Mouse (Mus musculus) stomach, embryonic 16.5 days (tissue): ENCODE data around the gene Cd300lg. TPM values are rescaled to one million over a fixed set of nuclear protein-coding genes. Genes with fewer than 3 reads are reported as not detected.

Experiments
- ATAC-seq: fragments of 200-750 bp; cut with Nextera tagmentation; 2 replicates; pipeline ENCODE4 v1.8.0; 2017; ENCODE audit warnings: moderate number of reproducible peaks, moderate TSS enrichment; ENCODE audit not compliant: insufficient read depth, low FRiP score
- H3K27ac ChIP-seq: fragments of 300-500 bp; sonication (generic); 2 replicates; pipeline ENCODE4 v1.5.1; 2014; ENCODE audit warnings: low read length
- H3K27me3 ChIP-seq: fragments of 300-500 bp; sonication (generic); 2 replicates; pipeline ENCODE4 v1.6.1; 2014; ENCODE audit warnings: low read length, control low read depth, mixed read lengths; ENCODE audit not compliant: control insufficient read depth, insufficient read depth
- H3K36me3 ChIP-seq: fragments of 300-500 bp; sonication (generic); 2 replicates; pipeline ENCODE4 v1.6.1; 2014; ENCODE audit warnings: low read length; ENCODE audit not compliant: control insufficient read depth, insufficient read depth
- H3K4me1 ChIP-seq: fragments of 300-500 bp; sonication (generic); 2 replicates; pipeline ENCODE4 v1.6.1; 2014; ENCODE audit warnings: low read length, control low read depth, mixed read lengths; ENCODE audit not compliant: control insufficient read depth, insufficient read depth
- H3K4me2 ChIP-seq: fragments of 300-500 bp; sonication (generic); 2 replicates; pipeline ENCODE4 v1.6.1; 2014; ENCODE audit warnings: low read depth, low read length, mixed read lengths
- H3K4me3 ChIP-seq: fragments of 300-500 bp; sonication (generic); replicated peaks from 2 replicates; pipeline ENCODE4 v1.5.1; 2014; ENCODE audit warnings: mild to moderate bottlenecking, low read length
- H3K9ac ChIP-seq: fragments of 300-500 bp; sonication (generic); 2 replicates; pipeline ENCODE4 v1.6.1; 2014; ENCODE audit warnings: low read length
- H3K9me3 ChIP-seq: fragments of 300-500 bp; sonication (generic); replicated peaks from 2 replicates; pipeline ENCODE4 v1.6.1; 2016; ENCODE audit warnings: low read length, control low read depth; ENCODE audit not compliant: control insufficient read depth
- WGBS: fragments of 180-500 bp; shearing (Covaris S2); extraction: QIAGEN DNeasy Blood & Tissue Kit; methylation state at CpG from one replicate; pipeline ENCODE4 v1.1.7; 2014; 5-methylcytosine and 5-hydroxymethylcytosine counted together
- polyA plus RNA-seq: library from polyadenylated mRNA; unstranded; fragments of >200 nt; fragmentation: Nextera tagmentation; extraction: Ambion mirVana; gene quantifications from 2 replicates; pipeline ENCODE4 v1.2.1, GENCODE M21; 2015

Gene Cd300lg
- polyA plus RNA-seq, 1 experiment from 2014 or later, result 2.9 TPM

DNA sequence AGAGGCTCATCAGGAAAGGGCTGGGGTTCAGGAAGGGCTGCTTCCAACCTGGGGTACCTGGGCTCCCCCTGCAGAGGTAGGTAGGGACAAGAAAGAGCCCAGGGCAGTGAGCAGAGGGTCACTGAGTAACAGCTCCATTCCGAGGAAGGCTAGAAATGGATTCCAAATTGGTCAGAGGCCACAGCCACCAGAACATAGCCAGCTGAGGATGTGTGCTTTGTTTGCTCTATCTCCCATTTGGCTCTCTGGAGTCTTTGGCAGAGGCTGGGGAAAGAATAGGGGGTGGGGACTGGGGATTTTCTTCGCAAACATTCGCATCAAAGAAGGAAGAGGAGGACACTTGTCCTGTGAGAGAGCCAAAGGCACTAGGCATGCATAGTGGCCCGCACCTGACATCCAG is 10.6 kb downstream of the Cd300lg start:
- ATAC-seq, result no peak
- Histone ChIP-seq H3K4me3 (no peak overlapping the region), H3K9ac (no peak overlapping the region), H3K27me3 (no peaks in the 10 kb centered on the region), H3K27ac (peak overlapping the region; percentile 69; the same call in 1 of the 2 replicates), H3K4me1 (no peaks in the 10 kb centered on the region), H3K36me3 (no peaks in the 10 kb centered on the region), H3K9me3 (no peaks in the 10 kb centered on the region), H3K4me2 (no peak overlapping the region)
- WGBS, result 40% methylated on average over 4 of the region's 4 CpGs

DNA sequence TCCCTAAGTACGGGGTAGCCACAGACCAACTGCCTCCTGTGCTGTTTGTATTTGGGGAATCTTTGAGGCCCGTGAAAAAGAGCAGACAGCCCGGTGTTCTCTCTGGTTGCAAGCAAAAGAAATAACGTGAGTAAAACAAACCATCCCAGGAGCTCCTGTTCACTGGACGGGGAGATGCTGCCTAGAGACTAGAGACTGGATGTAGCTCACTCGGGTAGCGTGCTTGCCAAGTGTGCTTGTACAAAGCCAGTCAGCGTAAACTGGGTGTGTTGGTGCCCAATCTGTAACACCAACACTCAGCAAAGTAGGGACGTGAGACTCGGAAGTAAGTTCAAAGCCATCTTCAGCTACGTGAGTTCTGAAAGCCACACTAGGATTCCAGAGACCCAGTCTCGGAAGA is 11.4 kb downstream of the Cd300lg start:
- ATAC-seq, result no peak
- no peaks in the 10 kb centered on the region for H3K27me3 ChIP-seq
- H3K4me3 ChIP-seq, result no peak overlapping the region
- no peaks in the 10 kb centered on the region for H3K9me3 ChIP-seq
- H3K4me1 ChIP-seq, result no peaks in the 10 kb centered on the region
- H3K27ac ChIP-seq, result no peak overlapping the region
- no peak overlapping the region for H3K9ac ChIP-seq
- H3K4me2 ChIP-seq, result no peak overlapping the region
- WGBS, result 76% methylated on average over 12 of the region's 12 CpGs
- no peaks in the 10 kb centered on the region for H3K36me3 ChIP-seq

DNA sequence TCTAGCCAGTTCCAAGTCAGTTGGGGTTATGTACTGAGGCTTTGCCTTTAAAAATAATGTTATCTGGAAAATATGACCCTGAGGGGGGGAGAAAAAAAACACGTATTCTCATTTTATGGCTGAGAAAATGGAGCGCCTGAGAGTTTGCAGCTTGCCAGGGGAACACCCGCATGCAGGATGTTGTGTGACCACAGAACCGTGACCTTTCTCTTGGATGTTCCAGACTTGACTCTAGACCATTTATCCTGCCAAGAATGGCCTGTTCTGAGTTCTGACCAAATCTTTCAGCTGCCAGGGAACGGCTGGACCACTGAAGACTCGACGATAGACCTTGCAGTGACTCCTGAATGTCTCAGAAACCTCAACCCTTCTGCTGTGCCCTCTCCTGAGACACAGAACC is 11.9 kb downstream of the Cd300lg start:
- Histone ChIP-seq H3K4me2 (no peak overlapping the region), H3K27ac (no peak overlapping the region), H3K9me3 (no peaks in the 10 kb centered on the region), H3K27me3 (no peaks in the 10 kb centered on the region), H3K4me3 (no peak overlapping the region), H3K9ac (no peak overlapping the region), H3K4me1 (no peaks in the 10 kb centered on the region), H3K36me3 (no peaks in the 10 kb centered on the region)
- 65% methylated on average over 7 of the region's 7 CpGs for WGBS
- no peak for ATAC-seq

DNA sequence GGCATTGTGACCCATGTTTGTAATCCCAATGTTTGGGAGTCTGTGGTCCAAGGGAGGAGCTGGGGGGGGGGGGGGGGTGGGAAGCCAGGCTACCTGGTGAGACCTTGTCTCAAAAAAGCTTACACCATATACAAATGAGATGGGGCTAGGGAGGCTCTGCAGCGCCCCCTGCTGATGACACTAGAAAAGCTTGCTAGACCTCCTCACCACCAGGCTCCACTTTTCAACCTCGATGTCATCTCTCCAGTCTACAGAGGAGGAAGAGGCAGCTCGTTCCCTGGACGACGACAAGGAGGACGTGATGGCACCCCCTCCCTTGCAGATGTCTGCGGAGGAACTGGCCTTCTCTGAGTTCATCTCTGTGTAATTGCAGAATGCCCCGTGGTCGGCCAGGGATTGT is 12.5 kb downstream of the Cd300lg start:
- 31% methylated on average over 9 of the region's 9 CpGs for WGBS
- ATAC-seq, result no peak

DNA sequence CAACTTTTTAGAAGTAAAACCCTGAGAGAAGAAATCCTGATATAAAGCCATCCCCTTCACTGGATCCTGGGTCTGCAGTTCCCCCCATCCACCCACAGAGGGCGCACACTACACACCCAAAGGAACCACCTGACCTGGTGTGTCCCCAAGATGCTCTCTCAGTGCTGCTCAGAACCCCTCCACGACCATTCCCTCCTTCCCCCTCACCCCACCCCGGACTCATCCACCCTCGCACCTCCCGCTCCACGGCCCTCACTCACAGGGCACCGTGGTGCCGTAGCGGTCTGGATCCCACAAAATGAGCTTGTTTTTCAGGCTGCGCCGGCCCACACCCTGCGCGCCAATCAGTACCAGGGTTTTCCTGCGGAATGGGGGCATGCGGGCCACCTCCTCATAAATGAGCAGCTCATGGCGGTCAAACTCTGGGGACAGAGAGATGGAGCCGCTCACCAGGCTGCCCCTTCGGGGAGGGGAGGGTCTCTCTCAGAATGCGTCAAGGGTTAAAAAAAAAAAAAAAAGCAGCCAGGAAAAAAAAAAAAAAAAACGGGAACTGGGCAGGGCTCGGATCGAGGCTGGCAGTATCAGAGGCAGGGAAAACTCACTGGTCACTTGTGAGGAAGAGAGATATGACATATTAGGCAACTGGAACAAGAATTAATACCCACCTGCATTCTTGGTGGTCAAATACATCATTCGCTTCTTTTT is 20.1 kb downstream of the Cd300lg start:
- Histone ChIP-seq H3K4me1 (peaks cover 6% of the 10 kb centered on the region; the same call in 1 of the 2 replicates), H3K9me3 (no peaks in the 10 kb centered on the region), H3K4me2 (peak overlapping the region; percentile 67), H3K9ac (peak overlapping the region; percentile 52; the same call in 1 of the 2 replicates), H3K4me3 (peak overlapping the region; percentile 39), H3K27ac (no peak overlapping the region), H3K36me3 (no peaks in the 10 kb centered on the region), H3K27me3 (no peaks in the 10 kb centered on the region; the same call in 1 of the 2 replicates)
- peak; percentile 74; the same call in 1 of the 2 replicates for ATAC-seq
- WGBS, result 3% methylated on average over 23 of the region's 23 CpGs

More for the DNA sequence above, 12.5 kb downstream of the Cd300lg start:
- H3K9me3 ChIP-seq, result no peaks in the 10 kb centered on the region
- H3K27me3 ChIP-seq, result no peaks in the 10 kb centered on the region
- no peaks in the 10 kb centered on the region for H3K4me1 ChIP-seq
- H3K4me3 ChIP-seq, result no peak overlapping the region
- no peaks in the 10 kb centered on the region for H3K36me3 ChIP-seq
- no peak overlapping the region for H3K9ac ChIP-seq
- no peak overlapping the region for H3K4me2 ChIP-seq
- H3K27ac ChIP-seq, result no peak overlapping the region

DNA sequence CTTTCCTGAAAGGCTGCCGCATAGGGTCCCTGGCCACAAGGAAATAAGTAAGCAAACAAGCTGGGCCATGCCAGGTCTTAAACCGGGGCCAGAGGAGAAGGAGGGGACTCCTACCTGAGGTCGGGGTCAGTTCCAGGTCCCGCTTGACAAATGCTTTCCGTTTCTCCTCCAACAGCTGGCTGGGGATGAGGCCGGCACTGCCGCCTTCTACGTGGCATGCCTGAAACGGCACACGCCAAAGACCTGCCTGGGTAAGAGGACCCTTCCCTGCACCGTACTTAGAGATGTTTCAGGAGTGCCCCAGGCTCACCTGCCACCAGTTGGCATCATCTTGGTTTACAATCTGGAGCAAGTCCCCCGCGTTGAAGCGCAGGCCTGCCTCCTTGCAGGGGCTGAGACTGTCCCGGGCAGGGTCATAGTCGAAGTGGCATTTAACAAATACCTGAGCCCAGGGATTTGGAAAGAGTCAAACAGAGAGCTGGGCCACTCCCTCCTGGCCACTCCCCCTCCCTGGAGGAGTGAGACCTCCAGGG is 20.7 kb downstream of the Cd300lg start:
- no peak overlapping the region for H3K4me3 ChIP-seq
- no peaks in the 10 kb centered on the region for H3K36me3 ChIP-seq
- no peak for ATAC-seq
- H3K27ac ChIP-seq, result no peak overlapping the region
- no peak overlapping the region for H3K9ac ChIP-seq
- peaks cover 6% of the 10 kb centered on the region; the same call in 1 of the 2 replicates for H3K4me1 ChIP-seq
- WGBS, result 29% methylated on average over 16 of the region's 16 CpGs
- no peak overlapping the region for H3K4me2 ChIP-seq
- H3K27me3 ChIP-seq, result no peaks in the 10 kb centered on the region; the same call in 1 of the 2 replicates
- H3K9me3 ChIP-seq, result no peaks in the 10 kb centered on the region

DNA sequence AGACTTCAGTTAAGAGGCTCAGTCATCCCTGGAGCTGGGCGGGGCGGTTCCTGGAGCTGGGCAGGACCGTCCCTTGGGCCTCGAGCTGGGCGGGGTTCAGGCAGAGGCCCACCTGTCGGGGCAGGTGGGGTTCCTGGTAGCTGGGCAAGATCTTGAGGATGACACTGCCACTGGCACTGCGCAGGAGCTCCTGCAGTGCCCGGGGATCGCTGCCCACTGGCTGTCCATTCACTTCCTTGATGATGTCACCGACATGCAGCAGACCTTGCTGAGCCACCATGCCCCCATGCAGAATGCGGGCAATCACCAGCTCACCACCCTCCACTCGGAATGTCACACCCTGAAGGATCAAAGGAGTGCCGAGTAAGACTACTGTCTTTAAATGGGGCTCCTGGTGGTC is 21.8 kb downstream of the Cd300lg start:
- no peaks in the 10 kb centered on the region for H3K36me3 ChIP-seq
- no peak overlapping the region for H3K9ac ChIP-seq
- peaks cover 6% of the 10 kb centered on the region; the same call in 1 of the 2 replicates for H3K4me1 ChIP-seq
- no peaks in the 10 kb centered on the region for H3K9me3 ChIP-seq
- 70% methylated on average over 13 of the region's 13 CpGs for WGBS
- H3K27ac ChIP-seq, result no peak overlapping the region
- no peak overlapping the region for H3K4me2 ChIP-seq
- no peak for ATAC-seq
- no peak overlapping the region for H3K4me3 ChIP-seq
- H3K27me3 ChIP-seq, result no peaks in the 10 kb centered on the region; the same call in 1 of the 2 replicates

DNA sequence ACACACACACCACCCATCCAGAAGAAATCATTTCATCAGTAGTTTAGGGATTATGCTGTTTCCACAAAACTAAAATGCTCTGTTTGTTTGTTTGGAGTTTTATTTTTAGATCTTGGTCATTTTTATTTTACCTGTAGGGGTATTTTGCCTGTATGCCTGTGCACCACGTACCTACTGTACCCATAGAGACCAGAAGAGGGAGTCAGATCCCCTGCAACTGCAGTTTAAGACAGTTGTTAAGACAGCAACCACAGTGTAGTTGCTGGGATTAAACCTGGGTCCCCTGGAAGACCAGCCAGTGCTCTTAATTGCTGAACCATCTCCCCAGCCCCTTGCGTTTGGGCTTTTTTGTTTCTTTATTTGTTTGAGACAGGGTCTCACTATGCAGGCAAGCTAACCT is 27.7 kb downstream of the Cd300lg start:
- H3K4me3 ChIP-seq, result no peak overlapping the region
- H3K36me3 ChIP-seq, result no peaks in the 10 kb centered on the region
- 51% methylated on average over 2 of the region's 2 CpGs for WGBS
- H3K4me1 ChIP-seq, result 0 out of 2 replicates have a peak, but pooled peaks cover 12% of the 10 kb centered on the region
- no peak for ATAC-seq
- no peak overlapping the region for H3K9ac ChIP-seq
- no peaks in the 10 kb centered on the region for H3K9me3 ChIP-seq
- H3K4me2 ChIP-seq, result no peak overlapping the region
- H3K27me3 ChIP-seq, result no peaks in the 10 kb centered on the region
- no peak overlapping the region for H3K27ac ChIP-seq

DNA sequence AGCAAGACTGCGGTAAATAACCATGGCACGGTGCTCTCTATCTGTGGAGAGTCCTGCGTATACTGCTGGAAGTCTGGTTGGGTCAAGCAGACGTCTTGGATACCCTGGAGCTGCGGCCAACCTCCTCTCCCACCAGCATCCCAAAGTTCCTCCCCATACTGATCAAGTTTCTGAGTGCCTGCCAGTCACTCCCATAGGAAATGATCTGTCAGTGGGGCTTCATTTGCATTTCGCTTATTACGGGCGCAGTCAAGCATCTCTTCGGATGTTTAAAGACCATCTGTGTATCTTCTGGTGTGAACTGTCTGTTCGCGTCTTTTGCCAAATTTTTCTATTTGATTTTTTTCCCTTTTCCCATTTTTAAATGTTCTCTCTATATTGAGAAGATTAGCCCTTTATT is 28.3 kb downstream of the Cd300lg start:
- Histone ChIP-seq H3K9me3 (no peaks in the 10 kb centered on the region), H3K4me3 (no peak overlapping the region), H3K4me1 (0 out of 2 replicates have a peak, but pooled peaks cover 12% of the 10 kb centered on the region), H3K4me2 (no peak overlapping the region), H3K27ac (no peak overlapping the region), H3K9ac (no peak overlapping the region), H3K27me3 (no peaks in the 10 kb centered on the region), H3K36me3 (no peaks in the 10 kb centered on the region)
- WGBS, result 67% methylated on average over 11 of the region's 11 CpGs
- ATAC-seq, result no peak
